Mouse (Mus musculus) ovary, postnatal 36 days (tissue): ENCODE measurements around the gene Gabarapl2.
A peak's percentile ranks its signal among the peaks of the same experiment; 100 is the strongest.
"Not testable (repeated sequence)": the region's sequence is repeated elsewhere in the genome, so short reads cannot be mapped to it uniquely, and the experiment has no call there.

Source experiments
- DNase-seq: peaks from one replicate; pipeline ENCODE4 v3.0.0; 2022; ENCODE audit warnings: low spot score, mixed read lengths

Gabarapl2 gene

GRCm38 (mm10) chr8:111937184-111937583 is 3.3 kb upstream of the Gabarapl2 start:
- DNase-seq = no peak

- not testable (repeated sequence) for DNase-seq
Observed at GRCm38 (mm10) chr8:111938076-111938985, 2.2 kb upstream of the Gabarapl2 start.

GRCm38 (mm10) chr8:111939516-111940142 is 874 bp upstream of the Gabarapl2 start:
- peak; percentile 16 for DNase-seq

GRCm38 (mm10) chr8:111941101-111941454 is 575 bp downstream of the Gabarapl2 start:
- peak; percentile 51 for DNase-seq

- no peak for DNase-seq
Observed at GRCm38 (mm10) chr8:111943544-111943943, 3.0 kb downstream of the Gabarapl2 start.

- no peak for DNase-seq
Observed at GRCm38 (mm10) chr8:111947144-111947543, 6.6 kb downstream of the Gabarapl2 start.

GRCm38 (mm10) chr8:111947954-111948353 is 7.5 kb downstream of the Gabarapl2 start:
- DNase-seq = no peak

GRCm38 (mm10) chr8:111950846-111951245 is 10.3 kb downstream of the Gabarapl2 start:
- DNase-seq = no peak

- no peak for DNase-seq
Observed at GRCm38 (mm10) chr8:111951317-111951716, 10.8 kb downstream of the Gabarapl2 start.

- DNase-seq = no peak
Observed at GRCm38 (mm10) chr8:111951936-111952335, 11.4 kb downstream of the Gabarapl2 start.

GRCm38 (mm10) chr8:111954844-111955594 is 14.5 kb downstream of the Gabarapl2 start:
- DNase-seq = no peak

GRCm38 (mm10) chr8:111955879-111956278 is 15.4 kb downstream of the Gabarapl2 start:
- DNase-seq = no peak

- DNase-seq = no peak
Observed at GRCm38 (mm10) chr8:111957231-111957630, 16.7 kb downstream of the Gabarapl2 start.

GRCm38 (mm10) chr8:111960591-111961321 is 20.3 kb downstream of the Gabarapl2 start:
- DNase-seq = no peak

- no peak for DNase-seq
Observed at GRCm38 (mm10) chr8:111961330-111961729, 20.8 kb downstream of the Gabarapl2 start.

GRCm38 (mm10) chr8:111962589-111962988 is 22.1 kb downstream of the Gabarapl2 start:
- no peak for DNase-seq

- no peak for DNase-seq
Observed at GRCm38 (mm10) chr8:111963091-111963490, 22.6 kb downstream of the Gabarapl2 start.

- no peak for DNase-seq
Observed at GRCm38 (mm10) chr8:111963546-111963945, 23.0 kb downstream of the Gabarapl2 start.

GRCm38 (mm10) chr8:111964351-111964750 is 23.8 kb downstream of the Gabarapl2 start:
- DNase-seq = no peak

GRCm38 (mm10) chr8:111964849-111965561 is 24.5 kb downstream of the Gabarapl2 start:
- no peak for DNase-seq

- no peak for DNase-seq
Observed at GRCm38 (mm10) chr8:111967246-111967870, 26.9 kb downstream of the Gabarapl2 start.
